In genomic region chrX:100394223-100394861, GRCm38 (mm10) we compare ENCODE assay signal across 20 mouse cellular contexts. TPM values are rescaled to one million over a fixed set of nuclear protein-coding genes. Genes with fewer than 3 reads are reported as not detected.
DNase-seq lines count a peak whose midpoint lies in the region; ATAC-seq and TF ChIP-seq lines count a peak whose summit lies in the region.
"Had no signal": no experiment of that assay in that cellular context is flagged by ENCODE, and none has a peak within 500 bp of the region (broad histone marks: within the 10 kb centered on the region; RNA-seq: fewer than 3 reads in every experiment).

No protein-coding gene starts in this region.

- no peak for TF ChIP-seq POLR2A in brain, embryonic 14.5 days (IDR thresholded peaks at IDR 0.05; ENCODE audit: borderline replicate concordance, extremely low read depth, insufficient read depth, insufficient read length, poor library complexity, severe bottlenecking)

- no peak overlapping the region for H3K4me2 ChIP-seq in forebrain, postnatal 0 days (ENCODE audit: low read depth)
- no peak overlapping the region for H3K4me2 ChIP-seq in forebrain, embryonic 11.5 days (ENCODE audit: low read depth, low read length, severe bottlenecking)
- no peak overlapping the region for H3K4me2 ChIP-seq in lung, embryonic 14.5 days
- H3K4me2 ChIP-seq: heart, embryonic 15.5 days had no signal

- H3K4me1 ChIP-seq in forebrain, postnatal 0 days (ENCODE audit: insufficient read depth), result no peaks in the 10 kb centered on the region
- no peaks in the 10 kb centered on the region for H3K4me1 ChIP-seq in forebrain, embryonic 11.5 days (replicated peaks; ENCODE audit: control insufficient read depth, insufficient read depth, low read length)
- H3K4me1 ChIP-seq in lung, embryonic 14.5 days (ENCODE audit: insufficient read depth), result no peaks in the 10 kb centered on the region
- H3K4me1 ChIP-seq: heart, embryonic 15.5 days; limb, embryonic 10.5 days had no signal

- H3K9ac ChIP-seq in forebrain, postnatal 0 days, result no peak overlapping the region
- H3K9ac ChIP-seq in forebrain, embryonic 11.5 days (ENCODE audit: low read length), result no peak overlapping the region
- H3K9ac ChIP-seq in lung, embryonic 14.5 days, result no peak overlapping the region
- H3K9ac ChIP-seq: heart, embryonic 15.5 days had no signal

- no peaks in the 10 kb centered on the region for H3K27me3 ChIP-seq in forebrain, postnatal 0 days (ENCODE audit: insufficient read depth, low read length)
- peaks cover 2% of the 10 kb centered on the region; the same call in 1 of the 2 replicates for H3K27me3 ChIP-seq in forebrain, embryonic 11.5 days (ENCODE audit: control insufficient read depth, insufficient read depth, low read length)
- H3K27me3 ChIP-seq in lung, embryonic 14.5 days (ENCODE audit: insufficient read depth, low read length), result no peaks in the 10 kb centered on the region

- H3K36me3 ChIP-seq in forebrain, postnatal 0 days (ENCODE audit: insufficient read depth), result no peaks in the 10 kb centered on the region
- no peaks in the 10 kb centered on the region for H3K36me3 ChIP-seq in forebrain, embryonic 11.5 days (ENCODE audit: control insufficient read depth, insufficient read depth, low read length)
- H3K36me3 ChIP-seq in lung, embryonic 14.5 days (ENCODE audit: insufficient read depth), result no peaks in the 10 kb centered on the region
- H3K36me3 ChIP-seq: heart, embryonic 15.5 days; limb, embryonic 10.5 days had no signal

- peak; percentile 61 for ATAC-seq in forebrain, postnatal 0 days
- ATAC-seq in forebrain, embryonic 11.5 days (replicated peaks; ENCODE audit: low FRiP score), result no peak
- no peak for ATAC-seq in lung, embryonic 14.5 days (ENCODE audit: insufficient read depth)

- H3K27ac ChIP-seq in forebrain, postnatal 0 days (ENCODE audit: low read depth, low read length), result no peak overlapping the region
- H3K27ac ChIP-seq in forebrain, embryonic 11.5 days (ENCODE audit: low read depth, low read length), result no peak overlapping the region
- H3K27ac ChIP-seq in lung, embryonic 14.5 days (ENCODE audit: low read depth), result no peak overlapping the region
- H3K27ac ChIP-seq: heart, embryonic 15.5 days; limb, embryonic 10.5 days had no signal

- intact Hi-C loops in gastrocnemius, postnatal 36 days (cut with DNase I), result loop anchor here (2.0 kb wide), 1 partner anchor 86 kb away; no protein-coding TSS in a partner anchor

- 65% methylated on average over 7 of the region's 7 CpGs for WGBS in forebrain, postnatal 0 days
- WGBS in forebrain, embryonic 11.5 days, result 69% methylated on average over 7 of the region's 7 CpGs
- WGBS in lung, embryonic 14.5 days, result 74% methylated on average over 7 of the region's 7 CpGs

- DNase-seq in forebrain, postnatal 0 days, result no peak
- DNase-seq in forebrain, embryonic 11.5 days (ENCODE audit: low spot score), result no peak
- DNase-seq in lung, embryonic 14.5 days, result peak; percentile 1
- no peak for DNase-seq in lung, postnatal 14 days
- DNase-seq in brain, embryonic 14.5 days (ENCODE audit: low read depth), result peak; percentile 18
- peak; percentile 2 for DNase-seq in mesoderm, embryonic 11.5 days (ENCODE audit: low read depth, low spot score)
- no peak for DNase-seq in gastrocnemius, postnatal 36 days
- no peak for DNase-seq in right cerebral cortex, postnatal 36 days (ENCODE audit: low spot score in 2 of 2)
- DNase-seq: cerebellum, adult 9-11 months; layer of hippocampus, postnatal 36 days; lung, adult 2 months; right cerebral cortex, postnatal 25 days had no signal

- no peak overlapping the region for H3K4me3 ChIP-seq in forebrain, postnatal 0 days (ENCODE audit: low read depth, low read length)
- no peak overlapping the region for H3K4me3 ChIP-seq in forebrain, embryonic 11.5 days (ENCODE audit: low read depth, low read length)
- no peak overlapping the region for H3K4me3 ChIP-seq in lung, embryonic 14.5 days (ENCODE audit: low read depth, low read length)
- H3K4me3 ChIP-seq: heart, embryonic 15.5 days; limb, embryonic 10.5 days; myocyte had no signal

- no peaks in the 10 kb centered on the region for H3K9me3 ChIP-seq in forebrain, postnatal 0 days (ENCODE audit: low read length)
- H3K9me3 ChIP-seq in forebrain, embryonic 11.5 days (ENCODE audit: control insufficient read depth, low read length), result no peaks in the 10 kb centered on the region
- H3K9me3 ChIP-seq in lung, embryonic 14.5 days (ENCODE audit: low read depth, low read length), result no peaks in the 10 kb centered on the region
- H3K9me3 ChIP-seq: heart, embryonic 15.5 days; limb, embryonic 10.5 days had no signal

- 0 out of 2 replicates have a peak, but pooled peaks have one; percentile 9 for TF ChIP-seq CTCF in forebrain, postnatal 0 days (IDR thresholded peaks at IDR 0.05; ENCODE audit: low read depth)
- no peak for TF ChIP-seq CTCF in lung, embryonic 14.5 days (IDR thresholded peaks at IDR 0.05; ENCODE audit: low read depth)
- TF ChIP-seq CTCF in brain, embryonic 14.5 days (IDR thresholded peaks at IDR 0.05; ENCODE audit: borderline replicate concordance, extremely low read depth, insufficient read depth, insufficient read length), result no peak

RNA-seq across cellular contexts. Expression of gene Otud6a, which starts 34.5 kb away (rescaled TPM):
- total RNA-seq in forebrain, postnatal 0 days (2014; rRNA removed), result not detected in 2 replicates
- not detected in 2 replicates for polyA plus RNA-seq in forebrain, postnatal 0 days (2015; fragmentation: Nextera tagmentation; extraction: Ambion mirVana)
- not detected in 2 replicates for polyA plus RNA-seq in forebrain, embryonic 11.5 days (2014; fragmentation: Nextera tagmentation; extraction: Ambion mirVana)
- polyA plus RNA-seq in lung, embryonic 14.5 days (2014; fragmentation: Nextera tagmentation; extraction: Ambion mirVana), result not detected in 2 replicates
- not detected in 2 replicates for polyA plus RNA-seq in brain, embryonic 14.5 days (2012; rRNA removed)
- not detected for total RNA-seq in gastrocnemius, postnatal 36 days (2021)
- total RNA-seq: adrenal gland, adult 2 months; granulocyte monocyte progenitor cell, adult 5-6 weeks; layer of hippocampus, postnatal 36 days had no signal
- polyA plus RNA-seq: adrenal gland, adult 2 months; C2C12; embryonic facial prominence, embryonic 11.5 days; heart, embryonic 15.5 days; kidney, adult 2 months; limb, embryonic 10.5 days; lung, adult 2 months; myocyte had no signal

RNA-seq across cellular contexts. Expression of gene Awat2, which starts 48.2 kb away (rescaled TPM):
- total RNA-seq in forebrain, postnatal 0 days (2014; rRNA removed), result 0.46 TPM in 1 of 2 replicates, not detected in the other
- 0.06 and 0.16 TPM in 2 replicates for polyA plus RNA-seq in forebrain, postnatal 0 days (2015; fragmentation: Nextera tagmentation; extraction: Ambion mirVana)
- polyA plus RNA-seq in forebrain, embryonic 11.5 days (2014; fragmentation: Nextera tagmentation; extraction: Ambion mirVana), result 0.35 and 0.77 TPM in 2 replicates
- 0.62 and 1.0 TPM in 2 replicates for polyA plus RNA-seq in lung, embryonic 14.5 days (2014; fragmentation: Nextera tagmentation; extraction: Ambion mirVana)
- polyA plus RNA-seq in brain, embryonic 14.5 days (2012; rRNA removed), result 0.25 and 0.34 TPM in 2 replicates
- under 1 TPM in 1 of 2 experiments, not detected in 1; 0.18 TPM for total RNA-seq in gastrocnemius, postnatal 36 days (2021)

Comparison
In these comparisons a context has a peak if more than half of its experiments do, and no peak if none do; other contexts are left out.
1. DNase-seq: peak in lung, embryonic 14.5 days (single experiment), brain, embryonic 14.5 days (single experiment) and mesoderm, embryonic 11.5 days (single experiment); none in forebrain, postnatal 0 days (single experiment), forebrain, embryonic 11.5 days (single experiment), lung, postnatal 14 days (single experiment), gastrocnemius, postnatal 36 days (0 of 2) and right cerebral cortex, postnatal 36 days (0 of 2).